Mouse (Mus musculus): ENCODE results near the gene Dcun1d2. TPM values are rescaled to one million over a fixed set of nuclear protein-coding genes. Genes with fewer than 3 reads are reported as not detected.

The Dcun1d2 gene
- polyA plus RNA-seq, 1 experiment from 2014 or later, result 40.8 TPM

Other genes starting within 250 kb of the Dcun1d2 start
- gene Proz, start 227.2 kb downstream of the Dcun1d2 start, polyA plus RNA-seq (2015; fragmentation: Nextera tagmentation; extraction: Ambion mirVana), result 1.7 and 2.2 TPM in 2 replicates
- 51.6 and 53.8 TPM in 2 replicates for gene Pcid2, start 182.7 kb downstream of the Dcun1d2 start, polyA plus RNA-seq (2015; fragmentation: Nextera tagmentation; extraction: Ambion mirVana)
- gene Cul4a, start 182.5 kb downstream of the Dcun1d2 start, polyA plus RNA-seq (2015; fragmentation: Nextera tagmentation; extraction: Ambion mirVana), result 70.1 and 80.9 TPM in 2 replicates
- 241 and 271 TPM in 2 replicates for gene Lamp1, start 129.0 kb downstream of the Dcun1d2 start, polyA plus RNA-seq (2015; fragmentation: Nextera tagmentation; extraction: Ambion mirVana)
- 19.7 and 21.1 TPM in 2 replicates for gene Grtp1, start 87.5 kb downstream of the Dcun1d2 start, polyA plus RNA-seq (2015; fragmentation: Nextera tagmentation; extraction: Ambion mirVana)
- gene Adprhl1, start 34.0 kb downstream of the Dcun1d2 start, polyA plus RNA-seq (2015; fragmentation: Nextera tagmentation; extraction: Ambion mirVana), result not detected in 2 replicates
- gene Tmco3, start 59 bp upstream of the Dcun1d2 start, polyA plus RNA-seq (2015; fragmentation: Nextera tagmentation; extraction: Ambion mirVana), result 49.1 and 53.2 TPM in 2 replicates
- 130 and 151 TPM in 2 replicates for gene Tfdp1, start 50.6 kb upstream of the Dcun1d2 start, polyA plus RNA-seq (2015; fragmentation: Nextera tagmentation; extraction: Ambion mirVana)
- not detected in 2 replicates for gene Atp4b, start 108.7 kb upstream of the Dcun1d2 start, polyA plus RNA-seq (2015; fragmentation: Nextera tagmentation; extraction: Ambion mirVana)
- gene Grk1, start 117.0 kb upstream of the Dcun1d2 start, polyA plus RNA-seq (2015; fragmentation: Nextera tagmentation; extraction: Ambion mirVana), result not detected in 2 replicates
- 0.26 and 0.29 TPM in 2 replicates for gene Tmem255b, start 147.1 kb upstream of the Dcun1d2 start, polyA plus RNA-seq (2015; fragmentation: Nextera tagmentation; extraction: Ambion mirVana)
- 23.9 and 25.5 TPM in 2 replicates for gene Gas6, start 206.4 kb upstream of the Dcun1d2 start, polyA plus RNA-seq (2015; fragmentation: Nextera tagmentation; extraction: Ambion mirVana)

All from forebrain, embryonic 16.5 days (tissue).